Mouse (Mus musculus) kidney, postnatal 0 days (tissue): ENCODE data around the gene Btbd11. TPM values are rescaled to one million over a fixed set of nuclear protein-coding genes. Genes with fewer than 3 reads are reported as not detected.

Experiments used
- ATAC-seq: fragments of 200-750 bp; cut with Nextera tagmentation; replicated peaks from 2 replicates; pipeline ENCODE4 v1.8.0; 2017; ENCODE audit warnings: low read depth, moderate number of reproducible peaks, moderate TSS enrichment, moderate library complexity; ENCODE audit not compliant: low FRiP score
- DNase-seq: peaks from one replicate; pipeline ENCODE4 v3.0.0-alpha.2; 2016; ENCODE audit warnings: low spot score
- H3K27ac ChIP-seq: fragments of 300-500 bp; sonication (generic); 2 replicates; pipeline ENCODE4 v1.5.1; 2014; ENCODE audit warnings: mild to moderate bottlenecking
- H3K27me3 ChIP-seq: fragments of 300-500 bp; sonication (generic); 2 replicates; pipeline ENCODE4 v1.6.1; 2014; ENCODE audit warnings: low read length, mixed read lengths; ENCODE audit not compliant: insufficient read depth
- H3K36me3 ChIP-seq: fragments of 300-500 bp; sonication (generic); 2 replicates; pipeline ENCODE4 v1.6.1; 2014; ENCODE audit warnings: low read length, mixed read lengths; ENCODE audit not compliant: insufficient read depth
- H3K4me1 ChIP-seq: fragments of 300-500 bp; sonication (generic); replicated peaks from 2 replicates; pipeline ENCODE4 v1.6.1; 2014; ENCODE audit warnings: antibody characterized with exemption, low read length, mixed read lengths; ENCODE audit not compliant: insufficient read depth
- H3K4me2 ChIP-seq: fragments of 300-500 bp; sonication (generic); 2 replicates; pipeline ENCODE4 v1.6.1; 2014; ENCODE audit warnings: mild to moderate bottlenecking, low read length, moderate library complexity, mixed read lengths
- H3K4me3 ChIP-seq: fragments of 300-500 bp; sonication (generic); replicated peaks from 2 replicates; pipeline ENCODE4 v1.5.1; 2014; ENCODE audit warnings: low read depth, low read length
- H3K9ac ChIP-seq: fragments of 300-500 bp; sonication (generic); 2 replicates; pipeline ENCODE4 v1.6.1; 2014; ENCODE audit warnings: low read depth, low read length
- H3K9me3 ChIP-seq: fragments of 300-500 bp; sonication (generic); replicated peaks from 2 replicates; pipeline ENCODE4 v1.6.1; 2016; ENCODE audit warnings: low read length, inconsistent platforms, mixed read lengths
- CTCF ChIP-seq: IDR thresholded peaks from 2 replicates; pipeline ENCODE4 v1.5.1; 2016; ENCODE audit warnings: antibody characterized with exemption, low read depth, mild to moderate bottlenecking, moderate library complexity
- WGBS: fragments of 180-500 bp; shearing (Covaris S2); extraction: QIAGEN DNeasy Blood & Tissue Kit; methylation state at CpG from one replicate; pipeline ENCODE4 v1.1.7; 2014; 5-methylcytosine and 5-hydroxymethylcytosine counted together
- polyA plus RNA-seq: library from polyadenylated mRNA; unstranded; fragments of >200 nt; fragmentation: Nextera tagmentation; extraction: Ambion mirVana; gene quantifications from 2 replicates; pipeline ENCODE4 v1.2.1, GENCODE M21; 2015

Btbd11 gene
- polyA plus RNA-seq, 1 experiment from 2014 or later, result 6.7 TPM

DNA sequence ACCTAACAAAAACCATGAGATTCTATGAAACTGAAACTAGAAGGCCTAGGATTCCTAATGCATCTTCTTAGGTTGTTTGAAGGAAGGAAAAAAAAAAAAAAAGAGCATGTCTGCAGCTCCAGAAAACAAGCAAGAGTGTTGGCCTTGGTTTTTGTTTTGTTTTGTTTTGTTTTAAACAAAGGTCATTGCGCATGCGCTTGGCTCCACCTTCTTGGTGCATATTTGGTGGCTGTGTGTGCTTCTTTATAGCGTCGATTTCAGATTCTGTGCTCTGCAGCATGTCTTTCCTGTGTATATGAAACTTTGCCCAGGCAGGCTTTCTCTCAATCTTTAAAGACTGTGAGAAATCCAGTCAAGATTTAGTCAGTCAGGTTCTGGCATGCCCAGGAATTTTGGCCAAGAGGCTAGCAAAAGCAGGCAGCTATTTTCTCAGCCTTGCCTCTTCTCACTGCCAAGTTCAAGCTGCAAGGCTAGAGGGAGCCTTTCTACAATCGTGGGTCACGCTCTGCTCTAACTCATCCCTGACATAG lies 191.3 kb downstream of the Btbd11 start:
- H3K4me3 ChIP-seq, result no peak overlapping the region
- no peak overlapping the region for H3K4me2 ChIP-seq
- no peaks in the 10 kb centered on the region for H3K27me3 ChIP-seq
- H3K36me3 ChIP-seq, result no peaks in the 10 kb centered on the region
- no peak overlapping the region for H3K9ac ChIP-seq
- no peak for DNase-seq
- no peak for ATAC-seq
- 87% methylated on average over 6 of the region's 6 CpGs for WGBS
- H3K4me1 ChIP-seq, result no peaks in the 10 kb centered on the region
- H3K27ac ChIP-seq, result no peak overlapping the region
- TF ChIP-seq CTCF, result no peak
- H3K9me3 ChIP-seq, result no peaks in the 10 kb centered on the region

DNA sequence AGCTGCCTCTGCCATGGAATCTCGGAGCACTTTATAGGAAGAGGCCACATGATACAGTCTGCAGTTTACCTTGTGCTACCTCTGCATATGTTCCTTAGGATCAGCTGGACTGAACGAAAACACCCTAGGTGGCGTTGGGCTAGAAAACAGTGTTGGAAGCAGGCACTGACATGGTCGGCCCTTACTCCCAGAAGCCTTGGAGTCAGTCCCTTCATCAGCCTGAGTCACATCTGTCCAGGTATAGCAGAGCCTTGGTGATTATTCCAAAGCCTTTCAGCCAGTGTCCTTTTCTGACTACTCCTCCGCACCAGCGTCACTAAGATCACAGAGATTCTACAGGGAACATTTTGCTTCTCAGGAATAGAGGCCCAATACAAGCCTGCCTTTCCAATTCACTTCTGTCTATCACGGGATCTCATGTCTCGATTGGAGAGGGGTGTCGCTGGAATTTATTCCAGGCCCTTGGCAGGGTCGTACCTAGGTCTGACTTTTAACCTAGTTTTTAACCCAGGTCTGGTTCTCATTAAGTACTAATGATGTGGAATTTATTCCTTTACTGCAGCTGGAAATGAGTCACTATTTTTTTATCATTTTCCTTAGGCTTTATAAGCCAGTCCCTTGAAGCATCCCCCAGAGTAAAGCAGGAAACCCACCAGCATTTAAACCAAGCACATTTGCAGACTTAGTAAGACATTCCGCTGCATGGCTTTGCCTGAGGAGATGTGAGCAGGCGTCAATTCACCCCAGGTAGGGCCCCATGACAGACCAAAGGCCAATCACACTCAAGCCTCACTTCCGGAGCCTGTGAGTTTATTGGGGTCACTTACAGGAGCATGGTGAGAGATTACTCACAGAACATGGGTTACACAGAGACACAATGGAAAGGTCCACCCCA lies 192.2 kb downstream of the Btbd11 start:
- H3K4me3 ChIP-seq, result no peak overlapping the region
- no peaks in the 10 kb centered on the region for H3K4me1 ChIP-seq
- H3K27me3 ChIP-seq, result no peaks in the 10 kb centered on the region
- WGBS, result 79% methylated on average over 13 of the region's 13 CpGs
- H3K4me2 ChIP-seq, result no peak overlapping the region
- no peak for ATAC-seq
- H3K27ac ChIP-seq, result no peak overlapping the region
- TF ChIP-seq CTCF, result no peak
- no peaks in the 10 kb centered on the region for H3K9me3 ChIP-seq
- DNase-seq, result no peak
- no peaks in the 10 kb centered on the region for H3K36me3 ChIP-seq
- H3K9ac ChIP-seq, result no peak overlapping the region

DNA sequence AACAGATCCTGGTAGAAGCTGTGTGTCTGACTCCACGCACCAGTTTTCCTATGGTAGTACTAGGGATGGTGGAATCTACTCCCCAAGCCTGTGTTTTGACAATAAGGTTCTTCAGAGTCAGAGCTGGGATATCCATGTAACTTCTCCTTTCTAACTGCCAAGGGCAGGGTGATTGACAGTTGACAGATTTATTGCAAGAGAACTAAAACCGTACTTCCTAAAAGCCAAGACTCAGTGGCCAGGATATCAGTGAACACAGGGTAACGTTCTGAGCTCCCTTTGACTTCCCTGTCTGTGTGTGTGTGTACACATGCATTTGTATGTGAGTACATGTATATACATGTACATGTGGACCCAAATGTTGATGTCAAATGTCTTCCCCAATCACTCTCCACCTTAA lies 201.1 kb downstream of the Btbd11 start:
- no peak for TF ChIP-seq CTCF
- no peak overlapping the region for H3K4me3 ChIP-seq
- WGBS, result 80% methylated on average over 3 of the region's 3 CpGs
- no peak overlapping the region for H3K4me2 ChIP-seq
- ATAC-seq (no peak), DNase-seq (no peak)
- H3K36me3 ChIP-seq, result no peaks in the 10 kb centered on the region
- H3K9ac ChIP-seq, result no peak overlapping the region
- H3K4me1 ChIP-seq, result no peaks in the 10 kb centered on the region
- H3K27ac ChIP-seq, result no peak overlapping the region
- H3K27me3 ChIP-seq, result no peaks in the 10 kb centered on the region
- no peaks in the 10 kb centered on the region for H3K9me3 ChIP-seq

DNA sequence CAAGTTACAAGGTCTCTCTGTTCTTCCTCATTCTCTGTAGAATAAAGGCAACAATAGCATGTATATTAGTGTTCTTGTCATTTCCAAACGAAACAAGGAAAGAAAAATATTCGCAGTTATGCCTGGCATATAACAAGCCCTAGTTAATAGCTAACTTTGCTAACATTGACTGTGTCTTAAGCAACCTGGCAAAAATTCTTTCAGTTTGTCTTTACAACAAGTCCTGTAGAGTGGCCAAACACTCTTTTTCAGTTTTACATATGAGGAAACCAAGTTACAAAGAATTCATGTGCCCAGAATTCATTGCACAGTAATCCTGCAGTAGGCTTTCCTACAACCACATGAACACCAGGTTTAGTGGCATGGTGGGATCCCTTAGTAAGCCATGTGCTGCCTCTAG lies 203.4 kb downstream of the Btbd11 start:
- H3K27ac ChIP-seq, result no peak overlapping the region
- no peak overlapping the region for H3K4me2 ChIP-seq
- 76% methylated on average over 2 of the region's 2 CpGs for WGBS
- H3K36me3 ChIP-seq, result no peaks in the 10 kb centered on the region
- no peaks in the 10 kb centered on the region for H3K9me3 ChIP-seq
- no peak overlapping the region for H3K4me3 ChIP-seq
- H3K9ac ChIP-seq, result no peak overlapping the region
- no peak for DNase-seq
- TF ChIP-seq CTCF, result no peak
- no peak for ATAC-seq
- no peaks in the 10 kb centered on the region for H3K27me3 ChIP-seq
- no peaks in the 10 kb centered on the region for H3K4me1 ChIP-seq

DNA sequence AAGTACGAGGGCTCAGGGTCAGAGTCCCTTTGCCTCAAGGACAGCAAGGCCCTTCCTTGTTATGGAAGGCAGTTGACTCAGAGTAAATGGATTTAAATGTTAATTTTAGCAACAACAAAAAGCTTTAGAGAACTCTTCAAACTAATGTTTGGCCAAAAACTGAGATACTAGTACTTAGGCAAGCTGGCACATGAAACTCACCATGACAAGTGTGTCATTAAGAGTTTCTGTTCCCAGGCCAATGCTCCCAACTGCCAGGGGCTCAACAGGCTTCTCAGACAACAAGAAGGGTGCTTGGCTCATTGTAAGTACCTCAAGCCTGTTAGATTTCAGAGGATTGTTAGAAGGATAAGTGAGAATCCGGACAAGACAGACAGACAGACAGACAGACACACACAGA lies 204.7 kb downstream of the Btbd11 start:
- DNase-seq (no peak), ATAC-seq (no peak)
- Histone ChIP-seq H3K9me3 (no peaks in the 10 kb centered on the region), H3K4me2 (no peak overlapping the region), H3K9ac (no peak overlapping the region), H3K36me3 (no peaks in the 10 kb centered on the region), H3K27ac (no peak overlapping the region), H3K27me3 (no peaks in the 10 kb centered on the region), H3K4me3 (no peak overlapping the region), H3K4me1 (no peaks in the 10 kb centered on the region)
- TF ChIP-seq CTCF, result no peak
- 89% methylated on average over 2 of the region's 2 CpGs for WGBS

DNA sequence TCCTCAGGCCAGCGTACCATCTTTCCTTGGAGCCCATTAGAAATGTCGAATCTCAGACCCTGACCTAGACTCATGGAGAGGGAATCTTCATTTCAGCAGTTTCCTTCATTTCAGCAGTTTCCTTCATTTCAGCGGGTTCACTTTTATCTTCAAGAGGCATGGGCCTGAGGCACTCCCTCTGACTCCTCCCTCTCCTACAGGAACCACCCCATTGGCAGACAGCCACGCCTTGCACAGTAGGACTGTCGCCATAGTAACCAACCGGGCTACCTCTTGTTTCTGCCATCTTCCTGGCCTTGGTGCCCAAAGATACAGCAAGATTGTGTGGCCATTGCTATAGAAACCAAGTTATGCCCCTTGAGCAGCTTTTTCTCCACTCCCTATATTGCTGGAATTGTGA lies 205.4 kb downstream of the Btbd11 start:
- H3K9ac ChIP-seq, result no peak overlapping the region
- no peaks in the 10 kb centered on the region for H3K27me3 ChIP-seq
- TF ChIP-seq CTCF, result no peak
- no peaks in the 10 kb centered on the region for H3K36me3 ChIP-seq
- 42% methylated on average over 6 of the region's 6 CpGs for whole genome bisulfite sequencing
- no peak overlapping the region for H3K27ac ChIP-seq
- no peaks in the 10 kb centered on the region for H3K4me1 ChIP-seq
- H3K4me3 ChIP-seq, result no peak overlapping the region
- H3K4me2 ChIP-seq, result no peak overlapping the region
- no peaks in the 10 kb centered on the region for H3K9me3 ChIP-seq
- ATAC-seq (no peak), DNase-seq (peak; percentile 8)
